Mouse (Mus musculus) limb, embryonic 10.5 days (tissue): ENCODE data around the gene Add1. TPM values are rescaled to one million over a fixed set of nuclear protein-coding genes. Genes with fewer than 3 reads are reported as not detected.

Source experiments
- DNase-seq: peaks from one replicate; pipeline ENCODE4 v3.0.0-alpha.2; 2017; ENCODE audit warnings: low spot score
- H3K27ac ChIP-seq: fragments of 300-500 bp; sonication (generic); 2 replicates; pipeline ENCODE4 v1.5.1; 2016; ENCODE audit warnings: mild to moderate bottlenecking
- H3K27me3 ChIP-seq: fragments of 300-500 bp; sonication (generic); 2 replicates; pipeline ENCODE4 v1.6.1; 2016; ENCODE audit warnings: low read depth, mild to moderate bottlenecking; ENCODE audit not compliant: poor library complexity, severe bottlenecking
- H3K36me3 ChIP-seq: fragments of 300-500 bp; sonication (generic); 2 replicates; pipeline ENCODE4 v1.6.1; 2016; ENCODE audit warnings: mild to moderate bottlenecking, moderate library complexity
- H3K4me1 ChIP-seq: fragments of 300-500 bp; sonication (generic); 2 replicates; pipeline ENCODE4 v1.6.1; 2016
- H3K4me3 ChIP-seq: fragments of 300-500 bp; sonication (generic); 2 replicates; pipeline ENCODE4 v1.5.1; 2016; ENCODE audit warnings: mild to moderate bottlenecking, moderate library complexity
- H3K9me3 ChIP-seq: fragments of 300-500 bp; sonication (generic); replicated peaks from 2 replicates; pipeline ENCODE4 v1.6.1; 2016; ENCODE audit warnings: mild to moderate bottlenecking
- WGBS: fragments of 180-500 bp; shearing (Covaris S2); methylation state at CpG from one replicate; pipeline ENCODE4 v1.1.7; 2016; 5-methylcytosine and 5-hydroxymethylcytosine counted together
- polyA plus RNA-seq: library from polyadenylated mRNA; unstranded; fragments of >200 nt; fragmentation: Nextera tagmentation; extraction: Ambion mirVana; gene quantifications from 2 replicates; pipeline ENCODE4 v1.2.1, GENCODE M21; 2016

Add1 gene
- 134 and 166 TPM in 2 replicates for polyA plus RNA-seq

DNA sequence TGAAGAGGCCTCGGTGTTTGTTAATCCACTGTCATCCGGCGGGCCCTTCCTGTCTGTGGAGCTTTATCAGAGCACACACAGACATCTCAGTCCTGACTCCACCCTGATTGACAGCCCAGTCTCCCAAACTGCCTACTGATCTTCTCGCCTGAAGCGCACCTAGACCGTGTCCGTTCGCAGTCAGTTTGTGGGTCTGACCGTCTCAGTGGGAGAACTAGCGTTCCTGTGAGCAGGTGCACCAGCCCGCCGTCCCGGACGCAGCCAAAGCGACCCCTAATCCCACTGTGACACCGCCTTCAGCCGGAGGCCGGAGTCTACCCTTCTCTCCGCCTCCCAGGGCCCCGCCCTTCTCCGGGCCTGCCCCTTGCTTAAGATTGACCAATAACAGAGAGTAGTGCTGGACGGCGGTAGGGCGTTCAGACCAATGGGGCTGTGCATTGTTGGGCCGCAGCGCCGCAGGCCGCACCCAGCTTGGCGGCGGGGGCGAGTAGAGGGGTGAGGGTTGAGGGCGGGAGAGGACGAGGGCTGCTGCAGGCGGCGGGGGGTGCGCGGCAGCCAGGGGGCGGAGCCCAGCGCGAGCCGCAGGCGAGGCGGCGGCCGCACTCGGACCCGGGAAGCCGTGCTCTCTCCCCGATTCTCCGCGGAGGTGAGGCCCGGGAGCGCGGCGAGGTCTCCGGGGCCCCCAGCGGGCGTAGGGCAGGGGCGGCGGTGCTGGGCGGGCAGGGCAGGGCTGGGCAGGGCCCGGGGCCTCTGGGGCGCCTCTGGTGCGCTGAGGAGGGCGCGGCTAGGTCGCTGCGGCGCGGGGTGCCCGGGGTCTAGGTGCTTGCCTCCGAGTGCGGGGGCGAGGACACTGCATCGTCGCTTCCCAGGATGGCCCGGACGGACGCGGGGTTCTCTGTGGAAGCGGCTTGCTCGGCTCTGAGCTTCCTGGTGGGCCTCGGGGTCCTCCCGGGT lies at the start of gene Add1:
Gene Add1 (plus strand): TSS at position 397 of the 954 bp plus-strand sequence.
- Histone ChIP-seq H3K9me3 (no peaks in the 10 kb centered on the region), H3K27ac (peak within 1 kb of the TSS; percentile 97), H3K27me3 (no peaks in the 10 kb centered on the region), H3K4me1 (peaks cover 17% of the 10 kb centered on the region), H3K4me3 (peak within 1 kb of the TSS; percentile 100), H3K36me3 (peaks cover 13% of the 10 kb centered on the region; the same call in 1 of the 2 replicates)
- under 1% methylated on average over 74 of the region's 84 CpGs for WGBS
- DNase-seq = peak; percentile 98

DNA sequence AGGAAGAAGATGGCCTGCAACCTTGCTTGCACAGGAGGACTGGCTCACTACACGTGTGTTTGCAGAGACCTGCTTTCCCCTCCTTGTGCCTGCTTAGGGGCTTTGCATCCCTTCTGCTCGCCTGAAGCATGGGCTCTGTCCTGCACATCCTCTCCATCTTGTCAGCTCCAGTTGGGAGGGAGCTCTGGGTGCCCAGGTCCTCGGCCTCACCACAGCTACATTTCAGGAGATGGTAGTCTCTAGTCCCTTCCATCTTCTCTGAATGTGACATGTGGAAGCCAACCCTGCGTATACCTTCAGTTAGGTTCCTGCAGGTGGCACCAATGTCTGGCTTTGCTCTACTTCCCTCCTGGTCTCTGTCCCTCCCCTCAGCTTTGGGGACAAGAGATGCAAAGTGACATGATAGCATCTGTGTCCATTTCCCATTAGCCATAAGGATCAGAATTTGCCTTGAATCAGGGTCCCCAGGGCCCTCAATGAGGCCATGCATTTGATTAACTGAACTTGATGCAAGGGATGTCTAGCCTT lies 49.4 kb upstream of the Add1 start:
- Histone ChIP-seq H3K9me3 (no peaks in the 10 kb centered on the region), H3K4me1 (peaks cover 12% of the 10 kb centered on the region; the same call in 1 of the 2 replicates), H3K27me3 (peaks cover 27% of the 10 kb centered on the region), H3K4me3 (no peak overlapping the region), H3K36me3 (no peaks in the 10 kb centered on the region), H3K27ac (no peak overlapping the region)
- no peak for DNase-seq
- WGBS = 52% methylated on average over 4 of the region's 4 CpGs

DNA sequence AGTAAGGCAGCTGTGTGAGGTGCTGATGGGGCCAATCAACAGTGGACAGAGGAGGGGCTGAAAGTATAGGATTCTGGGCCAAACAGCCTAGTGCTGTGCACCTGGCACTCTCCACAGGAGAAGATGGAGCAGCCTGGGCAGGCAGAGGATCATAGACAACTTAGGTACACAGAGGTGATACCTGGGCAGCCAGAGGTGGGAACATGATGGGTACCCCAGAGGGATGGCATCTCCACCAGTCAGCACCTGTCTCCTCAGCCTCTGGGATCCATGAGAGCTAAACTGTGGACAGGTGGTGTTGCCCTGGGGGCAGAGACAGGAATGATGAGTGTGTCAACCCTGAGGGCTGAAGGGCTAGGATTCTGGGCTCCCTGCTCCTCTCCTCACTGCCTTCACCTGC lies 49.0 kb upstream of the Add1 start:
- H3K36me3 ChIP-seq = no peaks in the 10 kb centered on the region
- no peak for DNase-seq
- H3K4me1 ChIP-seq = peaks cover 12% of the 10 kb centered on the region; the same call in 1 of the 2 replicates
- H3K27ac ChIP-seq = no peak overlapping the region
- peaks cover 27% of the 10 kb centered on the region for H3K27me3 ChIP-seq
- H3K4me3 ChIP-seq = no peak overlapping the region
- H3K9me3 ChIP-seq = no peaks in the 10 kb centered on the region

DNA sequence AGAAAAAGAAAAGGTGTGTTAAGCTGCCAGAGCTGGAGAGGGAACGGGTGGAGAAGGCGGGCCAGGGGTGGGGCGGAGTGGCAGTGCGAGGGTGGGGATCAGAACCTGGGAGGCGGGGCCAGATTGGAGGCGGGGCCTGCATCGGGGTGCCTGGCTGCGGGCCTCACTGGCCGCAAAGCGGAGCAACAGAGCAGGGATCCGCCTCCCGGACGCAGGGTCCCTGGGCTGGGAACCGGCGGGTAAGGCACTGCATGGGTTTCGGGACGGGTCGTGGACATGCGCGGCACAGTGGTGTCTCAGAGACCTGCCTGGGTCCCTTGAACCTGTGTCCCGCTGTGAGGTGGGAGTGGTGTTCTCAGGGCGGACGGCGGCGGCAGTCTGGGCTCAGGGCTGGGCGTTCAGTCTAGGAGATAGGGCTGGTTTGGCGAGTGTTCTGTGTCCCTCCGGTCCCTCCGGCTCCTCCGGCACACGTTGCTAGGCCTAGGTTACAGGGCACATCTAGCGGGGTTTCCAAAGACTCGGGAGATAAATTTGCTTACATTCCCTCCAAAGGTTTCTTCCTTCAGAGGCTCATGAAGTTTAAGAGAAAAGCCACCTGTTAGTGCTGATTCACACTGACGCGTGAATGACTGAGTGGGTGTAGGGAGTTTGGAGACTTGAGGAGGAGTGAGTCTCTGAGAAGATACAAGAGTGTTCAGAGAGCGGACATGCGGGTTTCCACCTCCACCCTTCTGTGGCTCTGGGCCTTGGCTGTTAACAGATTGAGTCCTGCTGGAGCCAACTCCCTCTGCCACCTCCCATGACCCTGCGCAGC lies 47.6 kb upstream of the Add1 start, which contains the start of gene Sh3bp2:
Gene Sh3bp2 (plus strand): TSS at position 176 of the 814 bp plus-strand sequence.
- peaks cover 8% of the 10 kb centered on the region; the same call in 1 of the 2 replicates for H3K4me1 ChIP-seq
- WGBS = 3% methylated on average over 38 of the region's 38 CpGs
- H3K9me3 ChIP-seq = no peaks in the 10 kb centered on the region
- no peaks in the 10 kb centered on the region for H3K36me3 ChIP-seq
- H3K27ac ChIP-seq = peak within 1 kb of the TSS; percentile 46; the same call in 1 of the 2 replicates
- H3K4me3 ChIP-seq = peak within 1 kb of the TSS; percentile 63
- DNase-seq = peak; percentile 92
- H3K27me3 ChIP-seq = peaks cover 27% of the 10 kb centered on the region

DNA sequence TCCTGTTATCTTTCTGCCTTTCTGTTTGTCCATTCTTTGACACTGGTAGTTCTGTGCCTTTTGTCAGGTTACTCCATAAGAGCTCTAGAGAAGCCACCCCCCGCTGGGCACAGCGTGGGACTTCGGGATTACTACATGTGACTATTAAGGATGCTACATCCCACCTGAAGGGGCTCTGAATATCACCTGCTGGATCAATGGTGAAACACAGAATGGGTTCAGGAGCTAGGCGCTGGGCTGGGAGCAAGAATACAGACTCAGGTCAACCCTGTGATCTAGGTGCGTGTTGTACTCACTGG lies 47.0 kb upstream of the Add1 start:
- Histone ChIP-seq H3K9me3 (no peaks in the 10 kb centered on the region), H3K4me3 (no peak overlapping the region; the same call in 1 of the 2 replicates), H3K27ac (no peak overlapping the region), H3K36me3 (no peaks in the 10 kb centered on the region), H3K4me1 (peaks cover 8% of the 10 kb centered on the region; the same call in 1 of the 2 replicates), H3K27me3 (peaks cover 27% of the 10 kb centered on the region)
- DNase-seq = no peak
- WGBS = 40% methylated on average over 5 of the region's 5 CpGs

DNA sequence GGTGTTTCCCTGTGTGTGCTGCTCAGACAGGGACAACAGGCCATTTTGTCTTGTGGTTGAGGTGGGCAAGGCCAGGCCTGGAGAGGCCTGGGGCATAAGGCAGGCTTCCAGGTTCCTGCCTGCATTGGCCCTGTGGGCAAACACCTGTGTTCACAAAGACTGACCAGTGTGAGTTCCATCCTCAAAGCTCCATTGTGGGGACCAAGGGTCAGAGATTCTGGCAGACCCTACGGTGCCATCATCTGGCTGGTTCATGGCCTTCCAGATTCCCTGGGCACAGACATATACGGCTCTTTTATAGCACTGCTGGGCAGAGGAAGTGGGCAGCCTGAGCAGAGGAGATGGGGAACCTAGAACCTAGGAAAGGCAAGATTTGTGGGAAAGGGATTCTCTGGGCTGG lies 46.1 kb upstream of the Add1 start:
- H3K9me3 ChIP-seq = no peaks in the 10 kb centered on the region
- 87% methylated on average over 2 of the region's 2 CpGs for WGBS
- no peak overlapping the region for H3K27ac ChIP-seq
- no peak for DNase-seq
- H3K4me3 ChIP-seq = no peak overlapping the region
- no peaks in the 10 kb centered on the region for H3K36me3 ChIP-seq
- H3K4me1 ChIP-seq = peaks cover 8% of the 10 kb centered on the region; the same call in 1 of the 2 replicates
- peaks cover 27% of the 10 kb centered on the region for H3K27me3 ChIP-seq

DNA sequence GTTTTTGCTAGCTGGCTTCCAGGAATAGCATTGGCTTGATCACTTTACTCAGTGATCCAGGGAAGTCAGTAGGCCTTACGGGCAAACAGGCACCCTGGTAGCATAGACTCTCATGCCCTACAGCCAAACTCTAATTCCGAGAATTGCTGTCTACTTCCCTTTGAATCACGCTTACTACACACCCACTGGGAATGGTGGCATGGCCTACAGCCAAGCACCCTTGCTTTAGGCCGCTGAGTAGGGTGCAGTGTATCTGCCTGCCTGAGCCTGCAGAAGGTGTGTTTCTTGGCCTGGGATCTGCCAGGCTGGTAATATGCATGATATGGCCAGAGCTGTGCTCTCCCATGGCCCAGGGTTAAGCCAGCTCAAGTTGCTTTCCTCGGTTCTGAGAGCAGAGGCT lies 44.7 kb upstream of the Add1 start:
- no peaks in the 10 kb centered on the region for H3K36me3 ChIP-seq
- 91% methylated on average over 5 of the region's 5 CpGs for WGBS
- no peak overlapping the region for H3K4me3 ChIP-seq
- peaks cover 8% of the 10 kb centered on the region; the same call in 1 of the 2 replicates for H3K4me1 ChIP-seq
- DNase-seq = no peak
- H3K27me3 ChIP-seq = peaks cover 27% of the 10 kb centered on the region
- no peaks in the 10 kb centered on the region for H3K9me3 ChIP-seq
- H3K27ac ChIP-seq = no peak overlapping the region

DNA sequence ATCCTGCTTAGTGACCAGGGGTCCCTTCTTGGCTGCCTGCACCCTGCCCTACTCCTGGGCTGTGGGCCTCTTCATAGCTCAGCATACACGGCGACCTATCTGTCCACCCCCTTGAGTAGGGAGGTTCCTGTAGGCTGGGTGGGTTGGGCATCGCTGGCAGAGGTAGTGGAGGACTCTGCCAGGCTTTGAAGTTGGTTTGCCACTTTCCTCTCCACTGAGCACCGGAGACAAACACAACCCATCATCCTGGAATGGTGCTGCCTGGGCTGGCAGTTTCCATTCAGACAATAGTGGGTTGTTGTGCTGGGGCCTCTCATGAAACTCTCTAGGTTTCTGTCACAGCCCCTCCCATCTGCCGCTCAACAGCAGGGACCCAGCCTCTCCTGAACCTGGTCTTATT lies 43.3 kb upstream of the Add1 start:
- 79% methylated on average over 5 of the region's 5 CpGs for WGBS
- no peaks in the 10 kb centered on the region for H3K9me3 ChIP-seq
- H3K27ac ChIP-seq = no peak overlapping the region
- no peak overlapping the region for H3K4me3 ChIP-seq
- peaks cover 8% of the 10 kb centered on the region; the same call in 1 of the 2 replicates for H3K4me1 ChIP-seq
- DNase-seq = no peak
- H3K27me3 ChIP-seq = peaks cover 27% of the 10 kb centered on the region
- H3K36me3 ChIP-seq = no peaks in the 10 kb centered on the region

DNA sequence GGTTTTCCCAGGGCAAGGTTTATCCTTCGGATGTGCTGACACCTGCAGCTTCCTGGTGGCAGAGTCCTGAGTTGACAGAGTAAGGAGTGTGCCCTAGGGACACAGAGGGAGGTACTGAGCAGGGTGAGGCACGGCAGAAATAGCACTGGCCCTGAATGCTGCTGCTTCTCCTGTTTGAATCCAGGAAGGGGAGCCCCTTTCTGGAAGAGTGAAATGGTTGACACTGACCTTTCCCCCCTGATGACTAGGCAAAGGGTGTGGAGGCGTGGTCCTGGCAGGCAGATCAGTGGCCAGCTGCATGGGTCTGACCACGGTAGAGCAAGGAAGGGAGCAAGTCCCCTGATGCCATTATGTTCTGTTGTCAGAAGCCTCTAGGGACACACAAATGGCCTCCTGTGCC lies 42.8 kb upstream of the Add1 start:
- 64% methylated on average over 4 of the region's 4 CpGs for WGBS
- DNase-seq = no peak
- H3K36me3 ChIP-seq = no peaks in the 10 kb centered on the region
- H3K27ac ChIP-seq = no peak overlapping the region
- H3K4me3 ChIP-seq = no peak overlapping the region
- peaks cover 7% of the 10 kb centered on the region; the same call in 1 of the 2 replicates for H3K4me1 ChIP-seq
- no peaks in the 10 kb centered on the region for H3K9me3 ChIP-seq
- peaks cover 26% of the 10 kb centered on the region for H3K27me3 ChIP-seq

DNA sequence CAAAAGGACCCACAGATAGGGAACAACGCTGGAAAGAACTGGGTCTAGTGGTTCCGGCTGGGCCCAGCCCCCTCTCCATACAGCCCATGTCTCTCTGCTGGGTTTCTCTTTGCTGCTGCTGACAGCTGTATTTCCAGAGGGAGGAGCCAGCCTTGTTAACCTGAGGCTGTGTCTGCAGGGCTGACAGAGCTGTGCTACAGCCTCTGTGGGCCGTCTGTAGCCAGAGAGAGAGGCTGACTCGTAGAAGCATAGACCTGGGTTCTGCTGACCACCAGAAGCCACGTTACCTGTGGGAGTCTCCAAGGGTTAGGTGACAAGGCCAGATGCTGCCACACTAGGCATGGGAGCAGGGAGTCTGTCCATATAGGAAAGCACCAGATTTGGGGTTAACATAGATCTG lies 40.4 kb upstream of the Add1 start:
- WGBS = 71% methylated on average over 5 of the region's 5 CpGs
- no peak for DNase-seq

DNA sequence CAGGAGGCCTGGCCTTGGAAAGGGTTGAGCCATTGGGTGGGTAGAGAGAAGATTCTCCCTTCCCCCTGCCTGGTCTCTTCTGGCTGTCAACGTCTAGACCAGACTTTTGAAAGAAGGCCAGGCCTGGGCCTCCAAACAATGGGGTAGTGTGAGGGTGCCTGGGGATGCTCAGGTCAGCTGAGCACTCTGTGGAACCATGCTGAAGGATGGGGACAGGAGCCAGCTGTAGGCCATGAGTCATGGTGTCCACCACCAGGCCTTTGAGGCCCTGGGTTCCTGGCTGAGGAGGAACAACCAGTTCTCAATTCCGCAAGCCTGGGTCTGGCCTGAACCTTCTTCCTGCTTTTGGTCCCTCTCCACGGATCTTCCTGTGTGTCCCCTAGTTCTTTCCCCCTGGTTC lies 39.6 kb upstream of the Add1 start:
- WGBS = 72% methylated on average over 3 of the region's 3 CpGs
- H3K27ac ChIP-seq = no peak overlapping the region
- no peaks in the 10 kb centered on the region for H3K27me3 ChIP-seq
- no peaks in the 10 kb centered on the region for H3K36me3 ChIP-seq
- no peak for DNase-seq
- H3K9me3 ChIP-seq = no peaks in the 10 kb centered on the region
- H3K4me1 ChIP-seq = no peaks in the 10 kb centered on the region
- H3K4me3 ChIP-seq = no peak overlapping the region

More for the DNA sequence above, 40.4 kb upstream of the Add1 start:
- no peaks in the 10 kb centered on the region for H3K36me3 ChIP-seq
- H3K9me3 ChIP-seq = no peaks in the 10 kb centered on the region
- 0 out of 2 replicates have a peak, but pooled peaks cover 3% of the 10 kb centered on the region for H3K27me3 ChIP-seq
- H3K4me3 ChIP-seq = no peak overlapping the region
- no peaks in the 10 kb centered on the region for H3K4me1 ChIP-seq
- H3K27ac ChIP-seq = no peak overlapping the region

DNA sequence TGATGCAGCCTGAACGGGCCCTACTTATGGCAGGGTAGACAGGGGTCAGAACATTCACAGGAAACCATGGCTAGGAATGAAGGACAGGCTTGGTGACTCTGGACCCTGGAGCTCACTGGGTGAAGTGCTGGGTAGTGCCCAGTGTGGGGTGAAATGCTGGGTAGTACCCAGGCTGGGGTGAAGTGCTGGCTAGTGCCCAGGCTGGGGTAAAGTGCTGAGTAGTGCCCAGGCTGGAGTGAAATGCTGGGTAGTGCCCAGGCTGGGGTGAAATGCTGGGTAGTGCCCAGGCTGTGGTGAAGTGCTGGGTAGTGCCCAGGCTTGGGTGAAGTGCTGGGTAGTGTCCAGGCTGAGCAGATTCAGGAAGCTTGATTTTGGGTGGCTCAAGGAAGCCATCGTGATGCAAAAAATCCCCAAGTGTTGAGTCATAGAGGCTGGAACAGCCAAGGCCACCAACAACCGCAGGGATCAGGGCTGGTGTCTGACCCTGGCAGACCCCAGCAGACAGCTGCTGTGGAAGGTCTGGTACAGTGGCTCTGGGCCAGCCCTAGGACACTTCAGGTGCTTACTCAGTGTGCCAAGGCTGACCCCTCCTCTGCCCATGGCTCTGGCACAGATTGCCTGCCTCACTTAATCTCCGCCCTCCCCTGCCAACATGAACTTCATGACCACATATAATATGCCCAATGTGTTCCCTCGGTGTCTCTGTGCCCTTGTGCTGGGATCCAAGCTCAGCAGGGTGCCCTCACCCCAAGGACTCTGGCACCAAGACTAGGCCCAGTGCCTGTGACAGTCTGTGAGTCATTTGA lies 38.5 kb upstream of the Add1 start:
- Histone ChIP-seq H3K27me3 (no peaks in the 10 kb centered on the region), H3K4me3 (no peak overlapping the region), H3K4me1 (no peaks in the 10 kb centered on the region), H3K36me3 (no peaks in the 10 kb centered on the region), H3K27ac (no peak overlapping the region), H3K9me3 (no peaks in the 10 kb centered on the region)
- 81% methylated on average over 5 of the region's 5 CpGs for WGBS
- no peak for DNase-seq
